Mouse (Mus musculus) embryonic fibroblast, embryonic 13.5 days (primary cell): ENCODE results near the gene Styxl1.

ENCODE experiments used
- CTCF ChIP-seq: IDR thresholded peaks from 2 replicates; pipeline ENCODE4 v1.5.1; 2011; ENCODE audit warnings: mild to moderate bottlenecking, control low read depth, low read length, moderate library complexity, borderline replicate concordance; ENCODE audit not compliant: insufficient read depth
- POLR2A ChIP-seq: IDR thresholded peaks from 2 replicates; pipeline ENCODE4 v1.6.1; 2011; ENCODE audit warnings: low read depth, mild to moderate bottlenecking, control low read depth, low read length, moderate library complexity

GRCm38 (mm10) chr5:135731322-135731721 is 46.9 kb downstream of the Styxl1 start:
- TF ChIP-seq CTCF = no peak
- TF ChIP-seq POLR2A = no peak
